ENCODE assay signal across 9 mouse cellular contexts in the genomic region with DNA sequence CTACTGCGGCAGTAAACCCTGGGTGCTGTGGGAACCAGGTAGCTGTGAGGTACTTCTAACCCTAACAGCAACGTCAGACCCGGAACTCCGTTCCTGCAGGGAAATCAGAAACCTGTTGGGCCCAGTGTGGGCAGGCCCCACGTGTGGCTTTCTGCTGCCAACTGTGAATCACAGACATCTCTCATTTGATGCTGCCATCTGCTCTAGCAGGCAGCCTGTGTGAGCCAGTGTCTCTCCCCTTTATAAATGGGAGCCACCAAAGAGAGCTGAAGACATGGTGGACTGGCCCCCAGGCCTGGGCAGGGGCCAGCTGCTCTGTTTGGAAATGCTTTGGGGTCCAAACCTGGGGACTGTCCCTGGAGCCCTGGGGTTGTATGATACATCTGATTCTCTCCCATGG.
DNase-seq lines count a peak whose midpoint lies in the region; ATAC-seq lines count a peak whose summit lies in the region.
"Had no signal": no experiment of that assay in that cellular context is flagged by ENCODE, and none has a peak within 500 bp of the region (broad histone marks: within the 10 kb centered on the region; RNA-seq: fewer than 3 reads in every experiment).

No protein-coding gene starts in this region.

- H3K27me3 ChIP-seq in forebrain, embryonic 13.5 days, result peaks cover 35% of the 10 kb centered on the region
- H3K27me3 ChIP-seq: liver, embryonic 13.5 days had no signal

- H3K4me1 ChIP-seq in forebrain, embryonic 13.5 days, result peaks cover 7% of the 10 kb centered on the region; the same call in 1 of the 2 replicates
- H3K4me1 ChIP-seq: liver, embryonic 13.5 days had no signal

- no peak overlapping the region for H3K4me3 ChIP-seq in forebrain, embryonic 13.5 days
- H3K4me3 ChIP-seq: liver, embryonic 13.5 days had no signal

- peak overlapping the region; percentile 6; the same call in 1 of the 2 replicates for H3K27ac ChIP-seq in forebrain, embryonic 13.5 days
- H3K27ac ChIP-seq: liver, embryonic 13.5 days had no signal

- H3K4me2 ChIP-seq in forebrain, embryonic 13.5 days, result no peak overlapping the region
- H3K4me2 ChIP-seq: liver, embryonic 13.5 days had no signal

- ATAC-seq in forebrain, embryonic 13.5 days, result peak; percentile 82; the same call in 1 of the 2 replicates
- peak; percentile 30 for ATAC-seq in megakaryocyte progenitor cell, adult 5-6 weeks (replicated peaks; ENCODE audit: poor library complexity)

- no peaks in the 10 kb centered on the region for H3K9me3 ChIP-seq in forebrain, embryonic 13.5 days (replicated peaks)
- H3K9me3 ChIP-seq: liver, embryonic 13.5 days had no signal

- no peaks in the 10 kb centered on the region for H3K36me3 ChIP-seq in forebrain, embryonic 13.5 days (ENCODE audit: poor library complexity, severe bottlenecking)
- H3K36me3 ChIP-seq: liver, embryonic 13.5 days had no signal

- WGBS in forebrain, embryonic 13.5 days, result 58% methylated on average over 5 of the region's 5 CpGs

- H3K9ac ChIP-seq in forebrain, embryonic 13.5 days, result no peak overlapping the region
- H3K9ac ChIP-seq: liver, embryonic 13.5 days had no signal

- DNase-seq in cerebellum, postnatal 10 days, result peak; percentile 72 to 73
- DNase-seq in cerebellum, adult 11-12 months, result no peak
- peak; percentile 83 to 85 for DNase-seq in layer of hippocampus, adult 8-10 months (ENCODE audit: low spot score in 2 of 2)
- DNase-seq in kidney, postnatal 10 days, result no peak
- no peak for DNase-seq in urinary bladder, adult 2 months (ENCODE audit: low spot score)
- no peak for DNase-seq in embryo, embryonic 10 days (ENCODE audit: low spot score)
- DNase-seq: liver, embryonic 13.5 days had no signal

Comparison
In these comparisons a context has a peak if more than half of its experiments do, and no peak if none do; other contexts are left out.
1. DNase-seq: peak in cerebellum, postnatal 10 days (2 of 2) and layer of hippocampus, adult 8-10 months (2 of 2); none in cerebellum, adult 11-12 months (single experiment), kidney, postnatal 10 days (single experiment), urinary bladder, adult 2 months (single experiment) and embryo, embryonic 10 days (single experiment).